Mouse (Mus musculus) CH12.LX (cell line): ENCODE measurements at regions not wholly inside any gene's neighbourhood (a gene's known extent, or its start where the extent isn't known, plus 50 kb on each side); places are given as distances from the start of the nearest gene placed in this dataset.

Experiments
- CTCF ChIP-seq, 2 experiments: IDR thresholded peaks in 1 of 2; conservative IDR thresholded peaks in 1 of 2; 2 replicates each; pipeline ENCODE4 v1.5.1; 2011 to 2012; ENCODE audit warnings: low read depth in 2 of 2, low read length in 2 of 2, improper control_type of control experiment in 1 of 2, inconsistent platforms in 1 of 2, mild to moderate bottlenecking in 1 of 2, moderate library complexity in 1 of 2
- EP300 ChIP-seq: IDR thresholded peaks from 2 replicates; pipeline ENCODE4 v1.6.1; 2011; ENCODE audit warnings: low read length, improper control_type of control experiment
- ETS1 ChIP-seq: conservative IDR thresholded peaks from 2 replicates; pipeline ENCODE4 v1.6.1; 2012; ENCODE audit warnings: low read depth, mild to moderate bottlenecking, inconsistent platforms, low read length, improper control_type of control experiment, moderate library complexity
- IRF4 ChIP-seq: IDR thresholded peaks from 2 replicates; pipeline ENCODE4 v1.6.1; 2014; ENCODE audit warnings: low read depth, mild to moderate bottlenecking, inconsistent platforms, low read length, improper control_type of control experiment
- MAFK ChIP-seq: IDR thresholded peaks from 2 replicates; pipeline ENCODE4 v1.6.1; 2011; ENCODE audit warnings: low read length, improper control_type of control experiment; ENCODE audit not compliant: insufficient replicate concordance
- MXI1 ChIP-seq: IDR thresholded peaks from 2 replicates; pipeline ENCODE4 v1.6.1; 2011; ENCODE audit warnings: mild to moderate bottlenecking, low read depth, low read length, improper control_type of control experiment
- NELFE ChIP-seq: IDR thresholded peaks from 2 replicates; pipeline ENCODE4 v1.6.1; 2011; ENCODE audit warnings: low read depth, low read length, improper control_type of control experiment
- POLR2A ChIP-seq: IDR thresholded peaks from 2 replicates; pipeline ENCODE4 v1.6.1; 2011; ENCODE audit warnings: low read depth, mild to moderate bottlenecking, improper control_type of control experiment, low read length
- SIN3A ChIP-seq: IDR thresholded peaks from 2 replicates; pipeline ENCODE4 v1.6.1; 2012; ENCODE audit warnings: low read length, improper control_type of control experiment, inconsistent platforms
- ZMIZ1 ChIP-seq: IDR thresholded peaks from 2 replicates; pipeline ENCODE4 v1.6.1; 2012; ENCODE audit warnings: low read depth, mild to moderate bottlenecking, inconsistent platforms, low read length, improper control_type of control experiment
- ZNF384 ChIP-seq: IDR thresholded peaks from 2 replicates; pipeline ENCODE4 v1.6.1; 2012; ENCODE audit warnings: low read depth, low read length, improper control_type of control experiment, inconsistent platforms

DNA sequence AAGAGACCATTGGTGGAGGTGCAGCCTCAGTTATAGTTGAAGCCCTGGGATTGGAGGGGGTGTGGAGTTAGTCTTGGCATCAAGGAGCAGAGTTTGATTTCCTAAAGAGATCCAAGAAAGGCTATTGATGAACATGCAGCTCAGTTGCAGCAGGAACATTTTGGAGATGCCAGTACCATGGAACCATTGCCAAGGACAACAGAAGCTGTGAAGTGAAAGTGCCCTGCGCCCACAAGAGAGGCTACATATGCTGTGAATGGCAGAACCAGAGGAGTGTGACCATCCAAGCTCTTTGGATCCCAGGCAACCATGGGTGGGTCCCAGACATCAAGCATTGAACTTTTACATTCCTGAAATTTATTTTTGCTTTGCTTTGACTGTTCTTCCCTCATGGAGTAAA is 539.2 kb upstream of the Mpdz start:
- no peak for TF ChIP-seq MXI1
- no peak for TF ChIP-seq SIN3A
- TF ChIP-seq CTCF (conservative IDR thresholded peaks at IDR 0.05 in 1 of 2, IDR thresholded peaks at IDR 0.05 in 1 of 2; ENCODE audit: low read depth in 2 of 2, low read length in 2 of 2), result no peak
- no peak for TF ChIP-seq ZMIZ1
- TF ChIP-seq MAFK, result no peak
- no peak for TF ChIP-seq NELFE
- no peak for TF ChIP-seq ETS1
- no peak for TF ChIP-seq EP300
- no peak for TF ChIP-seq ZNF384
- no peak for TF ChIP-seq POLR2A
- no peak for TF ChIP-seq IRF4
